Mouse (Mus musculus): Measurements from ENCODE around the gene Gps2. TPM values are rescaled to one million over a fixed set of nuclear protein-coding genes. Genes with fewer than 3 reads are reported as not detected.
A peak's percentile ranks its signal among the peaks of the same experiment; 100 is the strongest.
"Not testable (repeated sequence)": the region's sequence is repeated elsewhere in the genome, so short reads cannot be mapped to it uniquely, and the experiment has no call there.

Gps2 gene
- polyA plus RNA-seq, 1 experiment, result 92.8 TPM

GRCm38 (mm10) chr11:69914372-69914764 is 680 bp downstream of the Gps2 start:
- H3K27ac ChIP-seq (ENCODE audit: insufficient read depth, low read depth, low read length), result peak overlapping the region; percentile 59
- H3K4me3 ChIP-seq (ENCODE audit: insufficient read depth, low read length), result peak overlapping the region; percentile 69
- H3K4me1 ChIP-seq (ENCODE audit: control insufficient read depth, insufficient read depth, low read length), result peaks cover 26% of the 10 kb centered on the region
- no peak for TF ChIP-seq POLR2A (IDR thresholded peaks at IDR 0.05; ENCODE audit: borderline replicate concordance, low read depth, low read length)

- no peak overlapping the region for H3K27ac ChIP-seq (ENCODE audit: insufficient read depth, low read depth, low read length)
- TF ChIP-seq POLR2A (IDR thresholded peaks at IDR 0.05; ENCODE audit: borderline replicate concordance, low read depth, low read length) (no peak), CTCF (IDR thresholded peaks at IDR 0.05; ENCODE audit: low read depth, low read length) (no peak)
- H3K4me1 ChIP-seq (ENCODE audit: control insufficient read depth, insufficient read depth, low read length), result peaks cover 26% of the 10 kb centered on the region
- peak overlapping the region; percentile 69 for H3K4me3 ChIP-seq (ENCODE audit: insufficient read depth, low read length)
Measured at GRCm38 (mm10) chr11:69914917-69915430, 1.3 kb downstream of the Gps2 start.

GRCm38 (mm10) chr11:69915667-69916627 is 2.3 kb downstream of the Gps2 start:
- H3K27ac ChIP-seq (ENCODE audit: insufficient read depth, low read depth, low read length), result no peak overlapping the region
- TF ChIP-seq POLR2A (IDR thresholded peaks at IDR 0.05; ENCODE audit: borderline replicate concordance, low read depth, low read length) (no peak), CTCF (IDR thresholded peaks at IDR 0.05; ENCODE audit: low read depth, low read length) (no peak)
- peak overlapping the region; percentile 20 for H3K4me3 ChIP-seq (ENCODE audit: insufficient read depth, low read length)
- H3K4me1 ChIP-seq (ENCODE audit: control insufficient read depth, insufficient read depth, low read length), result peaks cover 26% of the 10 kb centered on the region

GRCm38 (mm10) chr11:69916652-69917378 is 3.1 kb downstream of the Gps2 start:
- H3K4me1 ChIP-seq (ENCODE audit: control insufficient read depth, insufficient read depth, low read length), result peaks cover 26% of the 10 kb centered on the region

GRCm38 (mm10) chr11:69917379-69917948 is 3.8 kb downstream of the Gps2 start:
- H3K27ac ChIP-seq (ENCODE audit: insufficient read depth, low read depth, low read length), result no peak overlapping the region
- TF ChIP-seq CTCF (IDR thresholded peaks at IDR 0.05; ENCODE audit: low read depth, low read length) (no peak), POLR2A (IDR thresholded peaks at IDR 0.05; ENCODE audit: borderline replicate concordance, low read depth, low read length) (no peak)
- peaks cover 26% of the 10 kb centered on the region for H3K4me1 ChIP-seq (ENCODE audit: control insufficient read depth, insufficient read depth, low read length)

More at GRCm38 (mm10) chr11:69916652-69917378, 3.1 kb downstream of the Gps2 start:
- H3K4me3 ChIP-seq (ENCODE audit: insufficient read depth, low read length); H3K27ac ChIP-seq (ENCODE audit: insufficient read depth, low read depth, low read length): not testable (repeated sequence)

GRCm38 (mm10) chr11:69918118-69918517 is 4.4 kb downstream of the Gps2 start:
- peaks cover 28% of the 10 kb centered on the region for H3K4me1 ChIP-seq (ENCODE audit: control insufficient read depth, insufficient read depth, low read length)
- H3K27ac ChIP-seq (ENCODE audit: insufficient read depth, low read depth, low read length), result no peak overlapping the region
- TF ChIP-seq POLR2A (IDR thresholded peaks at IDR 0.05; ENCODE audit: borderline replicate concordance, low read depth, low read length), result no peak
- TF ChIP-seq CTCF (IDR thresholded peaks at IDR 0.05; ENCODE audit: low read depth, low read length), result no peak
- H3K4me3 ChIP-seq (ENCODE audit: insufficient read depth, low read length), result 0 out of 2 replicates have a peak overlapping the region, but pooled peaks have one; percentile 96

More at GRCm38 (mm10) chr11:69917379-69917948, 3.8 kb downstream of the Gps2 start:
- no peak overlapping the region; the same call in 1 of the 2 replicates for H3K4me3 ChIP-seq (ENCODE audit: insufficient read depth, low read length)

- Histone ChIP-seq H3K4me3 (ENCODE audit: insufficient read depth, low read length) (peak overlapping the region; percentile 96), H3K4me1 (ENCODE audit: control insufficient read depth, insufficient read depth, low read length) (peaks cover 33% of the 10 kb centered on the region), H3K27ac (ENCODE audit: insufficient read depth, low read depth, low read length) (peak overlapping the region; percentile 45; the same call in 1 of the 2 replicates)
- TF ChIP-seq CTCF (IDR thresholded peaks at IDR 0.05; ENCODE audit: low read depth, low read length) (no peak), POLR2A (IDR thresholded peaks at IDR 0.05; ENCODE audit: borderline replicate concordance, low read depth, low read length) (no peak)
Measured at GRCm38 (mm10) chr11:69919053-69919452, 5.4 kb downstream of the Gps2 start.

GRCm38 (mm10) chr11:69919661-69920265 is 6.1 kb downstream of the Gps2 start:
- peak overlapping the region; percentile 94 for H3K27ac ChIP-seq (ENCODE audit: insufficient read depth, low read depth, low read length)
- TF ChIP-seq CTCF (IDR thresholded peaks at IDR 0.05; ENCODE audit: low read depth, low read length) (no peak), POLR2A (IDR thresholded peaks at IDR 0.05; ENCODE audit: borderline replicate concordance, low read depth, low read length) (no peak)
- peak overlapping the region; percentile 96 for H3K4me3 ChIP-seq (ENCODE audit: insufficient read depth, low read length)
- H3K4me1 ChIP-seq (ENCODE audit: control insufficient read depth, insufficient read depth, low read length), result peaks cover 33% of the 10 kb centered on the region
